Mouse (Mus musculus): ENCODE data around the gene Ppp1r26.

Gene Ppp1r26

GRCm38 (mm10) chr2:28496671-28497070 is 50.1 kb downstream of the Ppp1r26 start, which contains the start of gene Gbgt1:
Gene Gbgt1 (plus strand): TSS chr2:28496891.
- DNase-seq (ENCODE audit: low read depth, low spot score): no peak

- no peak for DNase-seq (ENCODE audit: low read depth, low spot score)
Observed at GRCm38 (mm10) chr2:28497561-28497960, 51.0 kb downstream of the Ppp1r26 start.

GRCm38 (mm10) chr2:28498431-28498830 is 51.8 kb downstream of the Ppp1r26 start:
- DNase-seq (ENCODE audit: low read depth, low spot score): no peak

GRCm38 (mm10) chr2:28502987-28503386 is 56.4 kb downstream of the Ppp1r26 start:
- DNase-seq (ENCODE audit: low read depth, low spot score): no peak

- DNase-seq (ENCODE audit: low read depth, low spot score): no peak
Observed at GRCm38 (mm10) chr2:28504676-28505075, 58.1 kb downstream of the Ppp1r26 start.
